Mouse (Mus musculus): ENCODE measurements around the gene 5730507C01Rik.
"Not testable (repeated sequence)": the region's sequence is repeated elsewhere in the genome, so short reads cannot be mapped to it uniquely, and the experiment has no call there.

5730507C01Rik gene

DNA sequence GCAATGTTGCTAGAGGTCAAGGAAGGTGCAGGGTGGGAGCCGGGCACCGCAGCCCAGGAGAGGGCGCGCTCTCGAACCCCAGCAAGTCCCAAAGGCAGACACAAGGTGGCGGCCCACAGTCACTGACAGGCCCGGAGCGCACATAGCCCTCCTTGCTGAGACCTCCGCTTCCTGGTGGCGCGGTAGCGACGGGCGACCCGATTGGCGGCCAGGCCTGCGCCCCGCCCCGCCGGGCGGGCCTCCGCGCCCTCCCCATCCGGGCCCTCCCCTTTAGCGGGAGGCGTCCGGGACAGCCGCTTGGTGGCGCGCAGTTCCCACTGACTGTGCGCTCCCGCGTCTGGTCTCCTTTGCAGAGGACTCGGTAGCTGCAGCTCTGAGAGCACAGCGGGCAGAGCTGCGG, at the start of gene 5730507C01Rik:
TSS of gene 5730507C01Rik (plus strand) at position 340 of the 400 bp plus-strand sequence.
- no peak for DNase-seq

DNA sequence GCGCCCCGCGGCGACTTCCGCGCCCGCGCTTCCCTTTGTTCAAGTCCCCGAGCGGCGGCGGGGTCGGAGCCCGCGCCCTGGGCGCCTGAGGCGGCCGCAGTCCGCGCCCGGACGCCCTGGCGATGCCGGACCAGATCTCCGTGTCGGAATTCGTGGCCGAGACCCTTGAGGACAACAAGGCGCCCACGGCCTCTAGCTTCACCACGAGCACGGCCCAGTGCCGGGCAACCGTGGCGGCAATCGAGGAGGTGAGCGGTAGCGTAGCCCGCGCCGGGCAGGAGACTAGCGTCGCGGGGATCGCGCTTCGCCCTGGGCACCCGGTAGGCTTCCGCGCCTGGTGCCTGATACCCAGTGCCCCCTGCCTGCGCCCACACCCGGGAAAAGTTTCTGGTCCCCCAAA, 306 bp downstream of the 5730507C01Rik start:
- DNase-seq, result not testable (repeated sequence)

DNA sequence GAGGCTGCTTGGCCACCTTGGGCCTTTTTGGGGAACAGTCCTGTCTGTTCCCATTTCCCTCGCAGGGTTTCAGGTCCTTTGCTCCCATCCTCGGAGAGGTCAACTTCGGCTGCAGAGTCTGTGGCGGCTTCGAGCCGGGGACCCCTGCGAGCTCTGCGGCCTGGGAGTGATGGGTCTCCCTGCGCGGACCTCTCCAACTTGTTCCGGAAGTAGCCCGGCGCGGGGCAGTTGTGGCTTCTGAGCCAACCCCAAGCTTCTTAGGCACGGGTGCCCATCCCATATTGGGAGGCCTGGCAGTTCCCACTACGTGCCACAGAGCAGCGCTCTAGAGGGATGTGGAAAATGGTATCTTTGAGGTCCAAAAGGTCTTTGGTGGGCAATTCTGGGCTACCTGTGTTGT, 767 bp downstream of the 5730507C01Rik start:
- not testable (repeated sequence) for DNase-seq
